Mouse (Mus musculus): ENCODE data around the gene Pvr. TPM values are rescaled to one million over a fixed set of nuclear protein-coding genes. Genes with fewer than 3 reads are reported as not detected.
A peak's percentile ranks its signal among the peaks of the same experiment; 100 is the strongest.

Gene Pvr
- total and polyA plus RNA-seq, 2 experiments from 2014 or later = 7.7 to 11.0 TPM

GRCm38 (mm10) chr7:19956341-19956781 lies 35.4 kb upstream of the Pvr start:
- Histone ChIP-seq H3K27me3 (ENCODE audit: insufficient read depth, low read length) (no peaks in the 10 kb centered on the region), H3K27ac (ENCODE audit: low read depth, low read length) (no peak overlapping the region), H3K9me3 (ENCODE audit: low read length) (no peaks in the 10 kb centered on the region), H3K36me3 (ENCODE audit: insufficient read depth, low read length) (no peaks in the 10 kb centered on the region), H3K4me3 (ENCODE audit: low read depth, low read length) (no peak overlapping the region), H3K4me1 (ENCODE audit: insufficient read depth, low read length) (no peaks in the 10 kb centered on the region), H3K4me2 (ENCODE audit: low read depth, low read length, poor library complexity, severe bottlenecking) (no peak overlapping the region), H3K9ac (replicated peaks; ENCODE audit: low read length, poor library complexity, severe bottlenecking) (no peak overlapping the region)
- WGBS = 2% methylated on average over 7 of the region's 7 CpGs
- no peak for ATAC-seq (ENCODE audit: low FRiP score)
- peak; percentile 83 for TF ChIP-seq CTCF (IDR thresholded peaks at IDR 0.05)
- DNase-seq (ENCODE audit: low spot score) = peak; percentile 77

- no peak for DNase-seq (ENCODE audit: low spot score)
- no peaks in the 10 kb centered on the region for H3K9me3 ChIP-seq (ENCODE audit: low read length)
- H3K4me3 ChIP-seq (ENCODE audit: low read depth, low read length) = no peak overlapping the region
- no peak for TF ChIP-seq CTCF (IDR thresholded peaks at IDR 0.05)
- H3K4me1 ChIP-seq (ENCODE audit: insufficient read depth, low read length) = no peaks in the 10 kb centered on the region
- 75% methylated on average over 3 of the region's 4 CpGs for WGBS
- H3K4me2 ChIP-seq (ENCODE audit: low read depth, low read length, poor library complexity, severe bottlenecking) = no peak overlapping the region
- H3K36me3 ChIP-seq (ENCODE audit: insufficient read depth, low read length) = no peaks in the 10 kb centered on the region
- H3K27me3 ChIP-seq (ENCODE audit: insufficient read depth, low read length) = no peaks in the 10 kb centered on the region
- H3K9ac ChIP-seq (replicated peaks; ENCODE audit: low read length, poor library complexity, severe bottlenecking) = no peak overlapping the region
- no peak for ATAC-seq (ENCODE audit: low FRiP score)
- no peak overlapping the region for H3K27ac ChIP-seq (ENCODE audit: low read depth, low read length)
These were observed 34.9 kb upstream of the Pvr start for GRCm38 (mm10) chr7:19955861-19956260.

GRCm38 (mm10) chr7:19953054-19953453 lies 32.1 kb upstream of the Pvr start:
- H3K27me3 ChIP-seq (ENCODE audit: insufficient read depth, low read length) = no peaks in the 10 kb centered on the region
- H3K9me3 ChIP-seq (ENCODE audit: low read length) = no peaks in the 10 kb centered on the region
- H3K27ac ChIP-seq (ENCODE audit: low read depth, low read length) = no peak overlapping the region
- H3K36me3 ChIP-seq (ENCODE audit: insufficient read depth, low read length) = no peaks in the 10 kb centered on the region
- no peak overlapping the region for H3K4me2 ChIP-seq (ENCODE audit: low read depth, low read length, poor library complexity, severe bottlenecking)
- H3K9ac ChIP-seq (replicated peaks; ENCODE audit: low read length, poor library complexity, severe bottlenecking) = no peak overlapping the region
- H3K4me3 ChIP-seq (ENCODE audit: low read depth, low read length) = no peak overlapping the region
- WGBS = 34% methylated on average over 9 of the region's 9 CpGs
- ATAC-seq (ENCODE audit: low FRiP score) (no peak), DNase-seq (ENCODE audit: low spot score) (no peak)
- no peak for TF ChIP-seq CTCF (IDR thresholded peaks at IDR 0.05)
- H3K4me1 ChIP-seq (ENCODE audit: insufficient read depth, low read length) = no peaks in the 10 kb centered on the region

- Histone ChIP-seq H3K36me3 (ENCODE audit: insufficient read depth, low read length) (no peaks in the 10 kb centered on the region), H3K9ac (replicated peaks; ENCODE audit: low read length, poor library complexity, severe bottlenecking) (no peak overlapping the region), H3K4me2 (ENCODE audit: low read depth, low read length, poor library complexity, severe bottlenecking) (no peak overlapping the region), H3K27ac (ENCODE audit: low read depth, low read length) (no peak overlapping the region), H3K4me1 (ENCODE audit: insufficient read depth, low read length) (no peaks in the 10 kb centered on the region), H3K9me3 (ENCODE audit: low read length) (no peaks in the 10 kb centered on the region), H3K4me3 (ENCODE audit: low read depth, low read length) (no peak overlapping the region), H3K27me3 (ENCODE audit: insufficient read depth, low read length) (no peaks in the 10 kb centered on the region)
- peak; percentile 3 for DNase-seq (ENCODE audit: low spot score)
- WGBS = 28% methylated on average over 10 of the region's 10 CpGs
- 0 out of 2 replicates have a peak, but pooled peaks have one; percentile 27 for ATAC-seq (ENCODE audit: low FRiP score)
- no peak for TF ChIP-seq CTCF (IDR thresholded peaks at IDR 0.05)
These were observed 31.5 kb upstream of the Pvr start for GRCm38 (mm10) chr7:19952320-19952986.

GRCm38 (mm10) chr7:19950589-19950988 lies 29.6 kb upstream of the Pvr start, which contains the start of gene Igsf23:
Gene Igsf23, minus strand, starts transcription at chr7:19950756.
- DNase-seq (ENCODE audit: low spot score) (no peak), ATAC-seq (ENCODE audit: low FRiP score) (peak; percentile 10; the same call in 1 of the 2 replicates)
- 57% methylated on average over 9 of the region's 9 CpGs for WGBS
- Histone ChIP-seq H3K27ac (ENCODE audit: low read depth, low read length) (no peak within 1 kb of the TSS), H3K4me2 (ENCODE audit: low read depth, low read length, poor library complexity, severe bottlenecking) (no peak within 1 kb of the TSS), H3K9ac (replicated peaks; ENCODE audit: low read length, poor library complexity, severe bottlenecking) (no peak within 1 kb of the TSS), H3K9me3 (ENCODE audit: low read length) (no peaks in the 10 kb centered on the region), H3K4me1 (ENCODE audit: insufficient read depth, low read length) (no peaks in the 10 kb centered on the region), H3K36me3 (ENCODE audit: insufficient read depth, low read length) (no peaks in the 10 kb centered on the region), H3K4me3 (ENCODE audit: low read depth, low read length) (no peak within 1 kb of the TSS), H3K27me3 (ENCODE audit: insufficient read depth, low read length) (no peaks in the 10 kb centered on the region)
- TF ChIP-seq CTCF (IDR thresholded peaks at IDR 0.05) = no peak

- Histone ChIP-seq H3K4me1 (ENCODE audit: insufficient read depth, low read length) (no peaks in the 10 kb centered on the region), H3K4me3 (ENCODE audit: low read depth, low read length) (no peak overlapping the region), H3K4me2 (ENCODE audit: low read depth, low read length, poor library complexity, severe bottlenecking) (no peak overlapping the region), H3K9ac (replicated peaks; ENCODE audit: low read length, poor library complexity, severe bottlenecking) (no peak overlapping the region), H3K27ac (ENCODE audit: low read depth, low read length) (no peak overlapping the region), H3K27me3 (ENCODE audit: insufficient read depth, low read length) (no peaks in the 10 kb centered on the region), H3K9me3 (ENCODE audit: low read length) (no peaks in the 10 kb centered on the region), H3K36me3 (ENCODE audit: insufficient read depth, low read length) (no peaks in the 10 kb centered on the region)
- ATAC-seq (ENCODE audit: low FRiP score) = no peak
- DNase-seq (ENCODE audit: low spot score) = no peak
- no peak for TF ChIP-seq CTCF (IDR thresholded peaks at IDR 0.05)
- 67% methylated on average over 10 of the region's 10 CpGs for WGBS
These were observed 29.0 kb upstream of the Pvr start for GRCm38 (mm10) chr7:19949996-19950395.

Measured in midbrain, postnatal 0 days (tissue).